Mouse (Mus musculus) ES-E14 (cell line): ENCODE measurements at regions not wholly inside any gene's neighbourhood (a gene's known extent, or its start where the extent isn't known, plus 50 kb on each side); places are given as distances from the start of the nearest gene placed in this dataset.

Experiments
- DNase-seq: peaks from one replicate; pipeline ENCODE4 v3.0.0-alpha.2; 2013; ENCODE audit warnings: low read depth, low spot score
- H3K27ac ChIP-seq: 2 replicates; pipeline ENCODE4 v1.5.1; 2012; ENCODE audit warnings: low read depth, mild to moderate bottlenecking, low read length, moderate library complexity, mixed read lengths; ENCODE audit not compliant: poor library complexity, insufficient read depth, severe bottlenecking
- H3K36me3 ChIP-seq: 2 replicates; pipeline ENCODE4 v1.6.1; 2012; ENCODE audit warnings: mild to moderate bottlenecking, low read length, moderate library complexity, mixed read lengths; ENCODE audit not compliant: control insufficient read depth, poor library complexity, insufficient read depth, severe bottlenecking
- H3K4me1 ChIP-seq, 2 experiments: fragments of 150-350 bp in 1 of 2; sonication (generic) in 1 of 2; 2 replicates each; pipeline ENCODE4 v1.6.1; 2012; ENCODE audit warnings: low read length in 2 of 2, mild to moderate bottlenecking in 1 of 2, mixed read lengths in 1 of 2; ENCODE audit not compliant: control insufficient read depth in 2 of 2, insufficient read depth in 2 of 2, poor library complexity in 1 of 2
- H3K4me3 ChIP-seq, 2 experiments: fragments of 150-350 bp in 1 of 2; sonication (generic) in 1 of 2; 2 replicates each; pipeline ENCODE4 v1.5.1; 2012; ENCODE audit warnings: low read length in 2 of 2, low read depth in 1 of 2, mild to moderate bottlenecking in 1 of 2, mixed read lengths in 1 of 2; ENCODE audit not compliant: insufficient read depth in 1 of 2, poor library complexity in 1 of 2, severe bottlenecking in 1 of 2
- H3K9ac ChIP-seq: 2 replicates; pipeline ENCODE4 v1.6.1; 2012; ENCODE audit warnings: low read depth, mild to moderate bottlenecking, low read length, mixed read lengths; ENCODE audit not compliant: poor library complexity, insufficient read depth, severe bottlenecking
- H3K9me3 ChIP-seq: fragments of 150-350 bp; sonication (generic); 2 replicates; pipeline ENCODE4 v1.6.1; 2012; ENCODE audit warnings: low read depth, mild to moderate bottlenecking, low read length; ENCODE audit not compliant: control insufficient read depth, insufficient read depth
- CHD2 ChIP-seq: IDR thresholded peaks from 2 replicates; pipeline ENCODE4 v1.6.1; 2014; ENCODE audit warnings: mild to moderate bottlenecking, low read depth, low read length, inconsistent platforms
- HCFC1 ChIP-seq: IDR thresholded peaks from 2 replicates; pipeline ENCODE4 v1.6.1; 2012; ENCODE audit warnings: low read length, inconsistent platforms, borderline replicate concordance; ENCODE audit not compliant: insufficient read depth
- MAFK ChIP-seq: IDR thresholded peaks from 2 replicates; pipeline ENCODE4 v1.6.1; 2014; ENCODE audit warnings: mild to moderate bottlenecking, low read depth, low read length, inconsistent platforms; ENCODE audit not compliant: insufficient read depth
- ZC3H11A ChIP-seq: IDR thresholded peaks from 2 replicates; pipeline ENCODE4 v1.6.1; 2012; ENCODE audit warnings: low read depth, mild to moderate bottlenecking, inconsistent platforms, low read length, borderline replicate concordance
- ZNF384 ChIP-seq: IDR thresholded peaks from 2 replicates; pipeline ENCODE4 v1.6.1; 2012; ENCODE audit warnings: low read depth, low read length, inconsistent platforms
- in situ Hi-C, 2 experiments: fragments of 600-800 bp; cut with MboI; formaldehyde crosslinking; loops; one replicate each; pipeline ENCODE4 v1.15.1; 2025; ENCODE audit warnings: low sequenced_read_pairs in 2 of 2, inconsistent platforms in 1 of 2; ENCODE audit not compliant: unreplicated experiment in 2 of 2

DNA sequence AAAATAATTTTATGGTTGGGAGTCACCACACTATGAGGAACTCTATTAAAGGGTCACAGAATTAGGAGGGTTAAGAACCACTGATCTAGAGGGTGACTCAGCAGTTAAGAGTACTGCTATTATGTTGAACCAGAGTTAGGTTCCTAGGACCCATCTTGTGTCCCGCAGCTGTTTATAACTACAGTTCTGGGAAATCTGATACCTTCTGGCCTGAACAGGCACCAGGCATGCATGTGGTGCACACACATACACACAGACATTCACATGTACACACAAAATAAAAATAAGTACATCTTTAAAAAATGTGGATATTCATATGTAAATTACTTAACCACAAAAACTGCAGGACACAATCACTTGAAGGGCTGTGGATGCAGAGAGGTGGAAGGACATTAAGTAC, 272.1 kb downstream of the Tbx15 start:
- DNase-seq = no peak
- H3K9me3 ChIP-seq = no peaks in the 10 kb centered on the region

DNA sequence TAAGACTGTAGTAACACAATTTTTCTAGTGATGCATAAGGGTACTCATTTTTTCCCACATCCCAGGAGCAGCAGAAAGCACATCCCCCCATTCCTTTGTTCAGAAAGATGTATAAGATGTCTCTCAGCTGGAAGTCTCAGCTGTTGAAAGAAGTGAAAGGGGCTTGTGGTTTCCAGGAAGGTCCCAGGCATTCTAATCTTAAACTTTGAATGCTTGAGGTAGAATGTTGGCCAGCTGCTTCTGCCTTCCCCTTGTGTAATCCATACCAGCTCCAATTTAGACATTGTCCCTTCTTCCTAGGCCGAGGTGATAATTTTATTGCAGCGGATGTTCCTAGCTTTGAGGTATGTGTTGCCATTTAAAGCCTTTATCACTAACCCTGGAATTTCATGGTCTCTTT, 272.8 kb downstream of the Tbx15 start:
- no peaks in the 10 kb centered on the region; the same call in 1 of the 2 replicates for H3K36me3 ChIP-seq
- no peak overlapping the region for H3K4me3 ChIP-seq
- no peak overlapping the region for H3K27ac ChIP-seq
- H3K9me3 ChIP-seq = no peaks in the 10 kb centered on the region
- H3K4me1 ChIP-seq = no peaks in the 10 kb centered on the region
- peak; percentile 1 for DNase-seq
- in situ Hi-C loops = no loop called here
- TF ChIP-seq ZNF384 (no peak), CHD2 (no peak), ZC3H11A (no peak), HCFC1 (no peak), MAFK (no peak)
- no peak overlapping the region for H3K9ac ChIP-seq

More for the DNA sequence above, 272.1 kb downstream of the Tbx15 start:
- Histone ChIP-seq H3K36me3 (no peaks in the 10 kb centered on the region; the same call in 1 of the 2 replicates), H3K27ac (no peak overlapping the region), H3K9ac (no peak overlapping the region), H3K4me3 (no peak overlapping the region), H3K4me1 (no peaks in the 10 kb centered on the region)
- in situ Hi-C loops = no loop called here
- no peak for TF ChIP-seq ZC3H11A
- no peak for TF ChIP-seq ZNF384
- no peak for TF ChIP-seq MAFK
- TF ChIP-seq CHD2 = no peak
- TF ChIP-seq HCFC1 = no peak

DNA sequence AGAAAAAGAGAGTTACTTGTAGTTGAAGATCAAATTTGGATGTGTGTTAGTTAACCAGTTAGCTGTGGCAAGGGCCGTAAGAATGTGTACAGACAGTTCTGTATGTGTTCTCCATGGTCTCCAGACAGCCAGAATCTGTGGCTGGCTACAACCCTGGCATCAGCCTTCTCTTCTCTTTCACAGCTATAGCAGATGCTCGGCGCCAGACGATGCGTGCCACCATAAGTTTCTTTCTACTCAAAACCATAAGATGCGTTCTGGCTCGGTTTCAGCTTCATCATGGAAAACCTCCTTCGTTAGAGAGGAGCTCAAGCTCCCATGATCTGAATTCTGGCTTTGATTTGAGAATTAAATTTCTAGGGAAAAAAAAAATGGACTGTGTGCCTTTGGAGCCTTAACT, 275.6 kb downstream of the Tbx15 start:
- Histone ChIP-seq H3K4me1 (no peaks in the 10 kb centered on the region), H3K27ac (no peak overlapping the region), H3K36me3 (no peaks in the 10 kb centered on the region), H3K9me3 (no peaks in the 10 kb centered on the region), H3K4me3 (no peak overlapping the region), H3K9ac (no peak overlapping the region)
- TF ChIP-seq ZC3H11A = no peak
- TF ChIP-seq CHD2 = no peak
- TF ChIP-seq ZNF384 = no peak
- TF ChIP-seq MAFK = no peak
- no peak for TF ChIP-seq HCFC1
- in situ Hi-C loops = no loop called here
- no peak for DNase-seq

- Histone ChIP-seq H3K9ac (no peak overlapping the region), H3K4me1 (no peaks in the 10 kb centered on the region), H3K4me3 (no peak overlapping the region), H3K36me3 (no peaks in the 10 kb centered on the region), H3K9me3 (no peaks in the 10 kb centered on the region), H3K27ac (no peak overlapping the region)
- DNase-seq = no peak
- TF ChIP-seq ZC3H11A = no peak
- in situ Hi-C loops = no loop called here
These were observed 320.7 kb downstream of the Tbx15 start for GRCm38 (mm10) chr3:99560917-99561316.

DNA sequence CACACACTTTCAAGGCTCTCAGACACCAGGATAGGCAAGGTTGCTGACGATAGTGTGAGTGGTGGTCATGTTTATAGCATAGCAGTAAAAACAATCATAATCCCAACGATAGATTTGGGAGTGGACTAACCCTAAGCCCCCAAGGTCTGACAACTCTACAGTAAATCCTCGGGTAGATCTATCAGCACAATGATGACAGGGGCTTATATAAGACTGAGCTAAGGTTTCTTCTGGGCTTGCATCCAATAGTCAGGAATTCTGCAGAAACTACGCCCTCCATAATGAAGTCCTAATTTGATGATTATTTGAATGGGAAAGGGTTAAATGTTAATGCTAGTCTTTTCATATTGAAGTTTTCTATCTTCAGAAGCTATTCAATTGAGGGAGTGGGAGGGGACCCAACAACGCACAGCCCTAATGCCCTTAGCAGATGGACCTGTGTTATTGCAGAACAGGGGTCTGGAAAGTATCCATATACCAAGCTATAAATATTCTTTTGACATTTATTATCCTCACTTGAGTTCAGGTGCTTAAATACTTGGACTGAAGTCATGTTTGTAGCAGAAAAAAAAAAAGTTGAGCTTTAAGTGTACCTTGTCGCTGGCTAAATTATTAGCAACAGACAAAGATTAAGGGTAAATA, 311.8 kb upstream of the Spag17 start:
- H3K9me3 ChIP-seq = no peaks in the 10 kb centered on the region
- no peak for TF ChIP-seq MAFK
- TF ChIP-seq ZNF384 = no peak
- no peak for TF ChIP-seq ZC3H11A
- no peak for TF ChIP-seq CHD2
- no peak for TF ChIP-seq HCFC1
- H3K4me1 ChIP-seq = no peaks in the 10 kb centered on the region
- H3K9ac ChIP-seq = no peak overlapping the region
- DNase-seq = no peak
- H3K27ac ChIP-seq = no peak overlapping the region
- in situ Hi-C loops = no loop called here
- H3K36me3 ChIP-seq = no peaks in the 10 kb centered on the region
- no peak overlapping the region for H3K4me3 ChIP-seq
